Mouse (Mus musculus) erythroblast, embryonic 14.5 days (primary cell): ENCODE measurements around the gene Umod.

Source experiments
- GATA1 ChIP-seq: IDR thresholded peaks from 2 replicates; pipeline ENCODE4 v1.6.1; 2012; ENCODE audit warnings: low read length, inconsistent platforms, mixed read lengths
- TAL1 ChIP-seq: IDR thresholded peaks from 3 replicates; pipeline ENCODE4 v1.6.1; 2012; ENCODE audit warnings: low read length, inconsistent platforms, mixed read lengths

- TF ChIP-seq GATA1, result no peak
- TF ChIP-seq TAL1, result no peak
Measured at GRCm38 (mm10) chr7:119420730-119421129, 58.4 kb downstream of the Umod start.
